Comparison of ENCODE assay signal across 9 mouse cellular contexts in genomic region chr2:131939404-131940111, GRCm38 (mm10). TPM values are rescaled to one million over a fixed set of nuclear protein-coding genes. Genes with fewer than 3 reads are reported as not detected.
DNase-seq lines count a peak whose midpoint lies in the region; ATAC-seq and TF ChIP-seq lines count a peak whose summit lies in the region.
"Had no signal": no experiment of that assay in that cellular context is flagged by ENCODE, and none has a peak within 500 bp of the region (broad histone marks: within the 10 kb centered on the region; RNA-seq: fewer than 3 reads in every experiment).

No protein-coding gene starts in this region.

- no peak overlapping the region for H3K4me3 ChIP-seq in heart, adult 2 months
- H3K4me3 ChIP-seq in heart, embryonic 12.5 days, result no peak overlapping the region
- H3K4me3 ChIP-seq in embryonic facial prominence, embryonic 11.5 days (ENCODE audit: low read depth, low read length), result no peak overlapping the region
- no peak overlapping the region for H3K4me3 ChIP-seq in hindbrain, embryonic 11.5 days (ENCODE audit: low read depth, low read length)
- no peak overlapping the region for H3K4me3 ChIP-seq in midbrain, embryonic 10.5 days
- H3K4me3 ChIP-seq: limb, embryonic 12.5 days had no signal

- H3K27ac ChIP-seq in heart, adult 2 months, result no peak overlapping the region
- no peak overlapping the region for H3K27ac ChIP-seq in heart, embryonic 12.5 days (ENCODE audit: poor library complexity, severe bottlenecking)
- no peak overlapping the region for H3K27ac ChIP-seq in embryonic facial prominence, embryonic 11.5 days (replicated peaks; ENCODE audit: low read depth, low read length)
- no peak overlapping the region for H3K27ac ChIP-seq in hindbrain, embryonic 11.5 days (ENCODE audit: low read depth, low read length)
- no peak overlapping the region for H3K27ac ChIP-seq in midbrain, embryonic 10.5 days (replicated peaks)
- H3K27ac ChIP-seq: limb, embryonic 12.5 days had no signal

- H3K4me2 ChIP-seq in heart, embryonic 12.5 days, result no peak overlapping the region
- H3K4me2 ChIP-seq in embryonic facial prominence, embryonic 11.5 days (ENCODE audit: low read depth, low read length), result no peak overlapping the region
- no peak overlapping the region for H3K4me2 ChIP-seq in hindbrain, embryonic 11.5 days (replicated peaks; ENCODE audit: low read depth, low read length)
- H3K4me2 ChIP-seq: limb, embryonic 12.5 days had no signal

- H3K36me3 ChIP-seq in heart, adult 2 months (ENCODE audit: control insufficient read depth, insufficient read depth, low read length), result no peaks in the 10 kb centered on the region
- peaks cover 10% of the 10 kb centered on the region; the same call in 1 of the 2 replicates for H3K36me3 ChIP-seq in heart, embryonic 12.5 days
- H3K36me3 ChIP-seq in embryonic facial prominence, embryonic 11.5 days (replicated peaks; ENCODE audit: control insufficient read depth, insufficient read depth, low read depth, low read length), result no peaks in the 10 kb centered on the region
- H3K36me3 ChIP-seq in hindbrain, embryonic 11.5 days (ENCODE audit: control insufficient read depth, insufficient read depth, low read length), result no peaks in the 10 kb centered on the region
- peaks cover 9% of the 10 kb centered on the region for H3K36me3 ChIP-seq in midbrain, embryonic 10.5 days

- no peak overlapping the region for H3K9ac ChIP-seq in heart, adult 2 months (ENCODE audit: low read depth, low read length)
- no peak overlapping the region for H3K9ac ChIP-seq in heart, embryonic 12.5 days
- no peak overlapping the region for H3K9ac ChIP-seq in embryonic facial prominence, embryonic 11.5 days (replicated peaks; ENCODE audit: low read length)
- H3K9ac ChIP-seq in hindbrain, embryonic 11.5 days (ENCODE audit: low read depth, low read length), result no peak overlapping the region
- H3K9ac ChIP-seq: limb, embryonic 12.5 days had no signal

- intact Hi-C loops in heart, adult 2 months (cut with DNase I), result loop anchor here (2.0 to 10.0 kb wide), 3 partner anchors 37 to 385 kb away; no protein-coding TSS in a partner anchor
- intact Hi-C loops in left cerebral cortex, postnatal 14 days (cut with DNase I), result no loop called here

- no peak for ATAC-seq in heart, embryonic 12.5 days (ENCODE audit: insufficient number of reproducible peaks, low FRiP score)
- no peak for ATAC-seq in embryonic facial prominence, embryonic 11.5 days (replicated peaks; ENCODE audit: insufficient number of reproducible peaks, low FRiP score, low TSS enrichment, low read depth)
- peak; percentile 49; the same call in 1 of the 2 replicates for ATAC-seq in hindbrain, embryonic 11.5 days (ENCODE audit: low FRiP score)

- no peak for TF ChIP-seq POLR2A in heart, adult 2 months (IDR thresholded peaks at IDR 0.05; ENCODE audit: insufficient read depth, low read depth, low read length)

- 47% methylated on average over 8 of the region's 8 CpGs for WGBS in heart, adult 2 months
- WGBS in heart, embryonic 12.5 days, result 44% methylated on average over 8 of the region's 8 CpGs
- WGBS in embryonic facial prominence, embryonic 11.5 days, result 43% methylated on average over 8 of the region's 8 CpGs
- 39% methylated on average over 8 of the region's 8 CpGs for WGBS in hindbrain, embryonic 11.5 days
- WGBS in midbrain, embryonic 10.5 days, result 40% methylated on average over 8 of the region's 8 CpGs

- H3K27me3 ChIP-seq in heart, adult 2 months (ENCODE audit: control insufficient read depth, insufficient read depth, low read length), result no peaks in the 10 kb centered on the region
- H3K27me3 ChIP-seq in heart, embryonic 12.5 days (replicated peaks), result no peaks in the 10 kb centered on the region
- H3K27me3 ChIP-seq in embryonic facial prominence, embryonic 11.5 days (ENCODE audit: control insufficient read depth, insufficient read depth, low read length), result no peaks in the 10 kb centered on the region
- no peaks in the 10 kb centered on the region for H3K27me3 ChIP-seq in hindbrain, embryonic 11.5 days (ENCODE audit: control insufficient read depth, insufficient read depth, low read length)
- no peaks in the 10 kb centered on the region for H3K27me3 ChIP-seq in midbrain, embryonic 10.5 days (ENCODE audit: low read depth, poor library complexity, severe bottlenecking)
- H3K27me3 ChIP-seq: limb, embryonic 12.5 days had no signal

- DNase-seq in heart, adult 2 months, result peak; percentile 44 to 64
- peak; percentile 75 for DNase-seq in adrenal gland, postnatal 14 days
- peak; percentile 65 for DNase-seq in embryonic facial prominence, embryonic 11.5 days (ENCODE audit: low spot score)
- peak; percentile 76 for DNase-seq in hindbrain, embryonic 11.5 days (ENCODE audit: low spot score)
- DNase-seq in left cerebral cortex, postnatal 14 days (ENCODE audit: low spot score in 2 of 2), result peak; percentile 71 to 74
- DNase-seq in midbrain, embryonic 10.5 days (ENCODE audit: low spot score), result peak; percentile 47
- DNase-seq in spleen, adult 12 weeks (ENCODE audit: low spot score), result peak; percentile 30

- H3K79me2 ChIP-seq in heart, adult 2 months (replicated peaks; ENCODE audit: control insufficient read depth, insufficient read depth, low read length), result no peaks in the 10 kb centered on the region

- TF ChIP-seq EP300 in heart, adult 2 months (IDR thresholded peaks at IDR 0.05; ENCODE audit: insufficient read depth, low read depth, low read length), result 0 out of 2 replicates have a peak, but pooled peaks have one; percentile 63

- peak; percentile 83 for TF ChIP-seq CTCF in heart, adult 2 months (IDR thresholded peaks at IDR 0.05)

- H3K4me1 ChIP-seq in heart, adult 2 months (ENCODE audit: control insufficient read depth, insufficient read depth, low read length), result peaks cover 6% of the 10 kb centered on the region
- peaks cover 9% of the 10 kb centered on the region for H3K4me1 ChIP-seq in heart, embryonic 12.5 days (replicated peaks)
- no peaks in the 10 kb centered on the region for H3K4me1 ChIP-seq in embryonic facial prominence, embryonic 11.5 days (ENCODE audit: control insufficient read depth, insufficient read depth, low read length)
- H3K4me1 ChIP-seq in hindbrain, embryonic 11.5 days (replicated peaks; ENCODE audit: control insufficient read depth, insufficient read depth, low read length), result no peaks in the 10 kb centered on the region
- H3K4me1 ChIP-seq in midbrain, embryonic 10.5 days, result no peaks in the 10 kb centered on the region
- H3K4me1 ChIP-seq: limb, embryonic 12.5 days had no signal

- H3K9me3 ChIP-seq in heart, embryonic 12.5 days (replicated peaks), result no peaks in the 10 kb centered on the region
- no peaks in the 10 kb centered on the region for H3K9me3 ChIP-seq in embryonic facial prominence, embryonic 11.5 days (replicated peaks; ENCODE audit: control insufficient read depth, low read length)
- H3K9me3 ChIP-seq in hindbrain, embryonic 11.5 days (ENCODE audit: control insufficient read depth, low read length), result no peaks in the 10 kb centered on the region
- no peaks in the 10 kb centered on the region for H3K9me3 ChIP-seq in midbrain, embryonic 10.5 days (replicated peaks)
- H3K9me3 ChIP-seq: limb, embryonic 12.5 days had no signal

RNA-seq across cellular contexts. Expression of gene Prnd, which starts 11.1 kb away (rescaled TPM):
- 1 to 10 TPM in 1 of 2 experiments, under 1 TPM in 1; 0.65 to 1.2 TPM for total RNA-seq in heart, adult 2 months (2021)
- polyA plus RNA-seq in heart, adult 2 months (2012; rRNA removed), result 3.8 and 9.9 TPM in 2 replicates
- polyA plus RNA-seq in heart, embryonic 12.5 days (2016; fragmentation: Nextera tagmentation; extraction: Ambion mirVana), result 5.4 and 6.2 TPM in 2 replicates
- 0.98 and 2.8 TPM in 2 replicates for total RNA-seq in adrenal gland, postnatal 14 days (2021)
- 15.1 and 15.6 TPM in 2 replicates for polyA plus RNA-seq in embryonic facial prominence, embryonic 11.5 days (2014; fragmentation: Nextera tagmentation; extraction: Ambion mirVana)
- 6.2 and 8.2 TPM in 2 replicates for polyA plus RNA-seq in hindbrain, embryonic 11.5 days (2014; fragmentation: Nextera tagmentation; extraction: Ambion mirVana)
- 1 to 10 TPM; 2.4 to 2.7 TPM for total RNA-seq in left cerebral cortex, postnatal 14 days (2021)
- polyA plus RNA-seq in midbrain, embryonic 10.5 days (2016; fragmentation: Nextera tagmentation; extraction: Ambion mirVana), result 3.6 and 5.1 TPM in 2 replicates

RNA-seq across cellular contexts. Expression of gene Prn, which starts 29.8 kb away (rescaled TPM):
- under 1 TPM in 1 of 2 experiments, not detected in 1; 0.23 TPM for total RNA-seq in heart, adult 2 months (2021)
- not detected in 2 replicates for polyA plus RNA-seq in heart, adult 2 months (2012; rRNA removed)
- polyA plus RNA-seq in heart, embryonic 12.5 days (2016; fragmentation: Nextera tagmentation; extraction: Ambion mirVana), result 0.24 TPM in 1 of 2 replicates, not detected in the other
- total RNA-seq in adrenal gland, postnatal 14 days (2021), result 0.79 and 1.1 TPM in 2 replicates
- not detected in 2 replicates for polyA plus RNA-seq in embryonic facial prominence, embryonic 11.5 days (2014; fragmentation: Nextera tagmentation; extraction: Ambion mirVana)
- polyA plus RNA-seq in hindbrain, embryonic 11.5 days (2014; fragmentation: Nextera tagmentation; extraction: Ambion mirVana), result not detected in 2 replicates
- total RNA-seq in left cerebral cortex, postnatal 14 days (2021), result 1 to 10 TPM in 1 of 2 experiments, not detected in 1; 1.1 TPM
- polyA plus RNA-seq in midbrain, embryonic 10.5 days (2016; fragmentation: Nextera tagmentation; extraction: Ambion mirVana), result not detected in 2 replicates
- polyA plus RNA-seq: limb, embryonic 12.5 days had no signal

RNA-seq across cellular contexts. Expression of gene Prnp, which starts 29.8 kb away (rescaled TPM):
- 100 to 1,000 TPM; 109 to 129 TPM for total RNA-seq in heart, adult 2 months (2021)
- polyA plus RNA-seq in heart, adult 2 months (2012; rRNA removed), result 101 and 110 TPM in 2 replicates
- polyA plus RNA-seq in heart, embryonic 12.5 days (2016; fragmentation: Nextera tagmentation; extraction: Ambion mirVana), result 83.6 and 89.1 TPM in 2 replicates
- total RNA-seq in adrenal gland, postnatal 14 days (2021), result 73.3 and 74.6 TPM in 2 replicates
- 23.7 and 24.0 TPM in 2 replicates for polyA plus RNA-seq in embryonic facial prominence, embryonic 11.5 days (2014; fragmentation: Nextera tagmentation; extraction: Ambion mirVana)
- 34.4 and 35.1 TPM in 2 replicates for polyA plus RNA-seq in hindbrain, embryonic 11.5 days (2014; fragmentation: Nextera tagmentation; extraction: Ambion mirVana)
- total RNA-seq in left cerebral cortex, postnatal 14 days (2021), result 100 to 1,000 TPM; 536 to 553 TPM
- 18.8 and 32.1 TPM in 2 replicates for polyA plus RNA-seq in midbrain, embryonic 10.5 days (2016; fragmentation: Nextera tagmentation; extraction: Ambion mirVana)
